Mouse (Mus musculus): ENCODE results near the gene Junb. TPM values are rescaled to one million over a fixed set of nuclear protein-coding genes. Genes with fewer than 3 reads are reported as not detected.

Junb gene
- total RNA-seq, 4 experiments from 2014 or later, result 5.9 to 9.6 (median 7.5) TPM

- peak; percentile 74 to 75 for DNase-seq (ENCODE audit: low spot score in 2 of 2)
These were observed 10.8 kb upstream of the Junb start for GRCm38 (mm10) chr8:84989311-84989731.

GRCm38 (mm10) chr8:84987903-84988302 is 9.4 kb upstream of the Junb start:
- DNase-seq (ENCODE audit: low spot score in 2 of 2), result no peak

DNA sequence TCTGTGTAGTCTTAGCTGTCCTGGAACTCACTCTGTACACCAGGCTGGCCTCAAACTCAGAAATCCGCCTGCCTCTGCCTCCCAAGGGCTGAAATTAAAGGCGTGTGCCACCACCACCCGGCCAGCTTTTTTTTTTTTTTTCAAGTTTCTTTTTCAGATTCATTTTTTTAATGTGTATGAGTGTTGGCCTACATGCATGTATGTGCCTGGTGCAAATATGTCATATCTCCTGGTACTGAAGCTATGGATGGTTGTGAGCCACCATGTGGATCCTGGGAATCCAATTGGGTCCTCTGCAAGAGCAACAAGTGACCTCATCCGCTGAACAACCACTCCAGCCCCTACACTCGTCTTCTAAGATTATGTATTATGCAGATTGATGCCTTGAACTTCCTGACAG is 8.9 kb upstream of the Junb start:
- no peak for DNase-seq (ENCODE audit: low spot score in 2 of 2)

DNA sequence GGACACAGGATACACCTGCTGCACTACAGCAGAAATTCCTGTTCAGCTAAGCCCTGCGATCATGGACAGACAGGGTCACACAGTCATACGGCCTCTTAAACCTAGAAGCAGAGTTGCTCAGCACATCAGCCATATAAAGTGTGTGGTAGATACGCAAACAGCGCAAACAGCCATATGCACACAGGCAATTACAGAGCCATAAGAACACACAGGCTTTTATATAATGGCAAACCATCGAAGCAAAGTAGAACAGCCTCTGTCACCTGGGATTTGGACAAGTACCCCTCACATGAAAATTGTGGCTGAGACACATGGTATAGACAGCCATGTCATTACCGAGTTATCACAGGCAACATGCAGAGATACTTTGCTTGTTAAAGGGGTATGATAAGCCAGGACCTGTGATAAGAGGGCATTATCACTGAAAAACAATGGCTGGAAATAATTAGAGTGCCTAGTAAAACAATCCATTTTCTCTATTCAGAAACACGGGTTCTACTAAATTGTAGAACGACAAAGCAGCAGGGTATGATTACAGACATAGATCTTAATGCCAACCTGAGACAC is 7.9 kb upstream of the Junb start:
- no peak for DNase-seq (ENCODE audit: low spot score in 2 of 2)

GRCm38 (mm10) chr8:84985684-84986378 is 7.3 kb upstream of the Junb start:
- peak; percentile 71 to 75 for DNase-seq (ENCODE audit: low spot score in 2 of 2)

- DNase-seq (ENCODE audit: low spot score in 2 of 2), result no peak
These were observed 6.6 kb upstream of the Junb start for GRCm38 (mm10) chr8:84985049-84985683.

- DNase-seq (ENCODE audit: low spot score in 2 of 2), result no peak
These were observed 6.0 kb upstream of the Junb start for GRCm38 (mm10) chr8:84984294-84985048.

GRCm38 (mm10) chr8:84982499-84983011 is 4.0 kb upstream of the Junb start:
- no peak for DNase-seq (ENCODE audit: low spot score in 2 of 2)

DNA sequence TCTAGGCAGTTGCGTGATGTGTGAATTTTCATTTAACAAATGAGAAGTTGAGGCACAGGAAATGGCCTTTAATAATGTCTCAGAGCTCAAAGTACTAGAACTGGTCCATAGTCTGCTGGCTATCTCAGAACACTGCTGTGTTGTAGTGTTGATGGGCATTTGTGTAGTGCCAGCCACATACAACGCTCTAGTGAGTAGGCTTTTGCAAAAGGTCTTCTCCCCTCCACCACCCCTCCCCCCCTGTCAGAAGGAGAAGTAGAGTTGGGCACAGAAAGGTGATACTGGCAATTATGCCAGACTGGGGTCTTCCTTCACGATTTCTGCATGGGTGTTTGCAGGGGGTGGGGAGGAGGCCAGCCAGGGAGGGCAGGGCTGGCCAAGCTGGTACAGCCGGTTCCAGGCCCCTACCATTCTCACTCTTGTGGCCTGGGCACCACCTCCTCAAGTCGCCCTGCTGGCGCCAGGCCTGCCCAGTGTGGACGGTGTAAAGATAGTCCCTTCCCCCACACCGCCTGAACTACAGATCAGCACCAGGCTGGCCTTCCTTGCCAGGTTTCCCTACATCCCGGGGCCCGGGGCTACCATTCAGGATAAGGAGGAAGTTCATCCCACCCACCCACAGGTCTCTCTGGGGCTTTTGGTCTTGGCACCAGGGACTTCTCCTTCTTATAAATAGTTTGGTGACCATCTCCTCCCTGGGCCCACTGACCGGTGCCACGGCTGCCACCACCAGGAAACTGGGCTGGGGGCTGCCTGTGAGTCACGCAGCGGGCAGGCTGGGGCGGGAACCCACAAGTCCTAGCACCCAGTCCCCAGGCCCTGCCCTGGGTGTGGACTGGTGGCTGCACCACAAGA is 3.4 kb upstream of the Junb start:
- no peak for DNase-seq (ENCODE audit: low spot score in 2 of 2)

DNA sequence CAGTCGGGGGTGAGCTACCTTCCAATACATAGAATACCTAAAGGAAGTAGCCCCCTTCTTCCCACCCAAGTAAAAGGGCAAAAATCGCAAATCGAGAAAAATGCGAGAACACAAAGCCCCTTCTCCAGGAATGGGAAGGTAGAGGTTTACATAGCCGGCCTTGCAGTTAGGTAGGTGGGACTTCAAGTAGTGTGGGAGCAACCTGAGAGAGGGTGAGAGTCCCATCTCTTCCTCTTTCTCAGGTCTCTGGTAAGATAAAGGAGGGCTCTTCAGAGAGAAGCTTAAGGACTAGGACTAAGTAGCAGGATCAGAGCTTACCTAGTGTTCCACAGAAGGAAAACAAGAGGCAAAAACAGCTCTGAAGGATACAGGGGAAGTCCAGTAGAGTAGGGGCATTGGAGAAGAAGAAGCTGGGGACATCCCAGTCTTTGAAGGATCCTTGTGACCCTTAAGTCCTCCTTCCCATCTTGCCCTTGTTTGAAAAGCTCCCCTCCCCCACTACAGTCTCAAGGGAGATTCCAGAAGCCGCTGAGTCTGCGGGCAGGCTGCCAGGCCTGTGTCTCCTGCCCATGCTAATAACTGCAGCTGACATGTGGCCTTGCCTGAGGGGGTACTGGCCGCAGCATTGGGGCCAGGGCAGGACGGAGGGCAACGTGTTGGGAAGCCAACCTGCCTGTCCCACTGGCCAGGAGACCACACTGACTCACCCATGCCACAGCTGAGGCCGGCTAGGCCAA is 2.3 kb upstream of the Junb start:
- peak in 1 of 2 experiments; percentile 70 for DNase-seq (ENCODE audit: low spot score in 2 of 2)

DNA sequence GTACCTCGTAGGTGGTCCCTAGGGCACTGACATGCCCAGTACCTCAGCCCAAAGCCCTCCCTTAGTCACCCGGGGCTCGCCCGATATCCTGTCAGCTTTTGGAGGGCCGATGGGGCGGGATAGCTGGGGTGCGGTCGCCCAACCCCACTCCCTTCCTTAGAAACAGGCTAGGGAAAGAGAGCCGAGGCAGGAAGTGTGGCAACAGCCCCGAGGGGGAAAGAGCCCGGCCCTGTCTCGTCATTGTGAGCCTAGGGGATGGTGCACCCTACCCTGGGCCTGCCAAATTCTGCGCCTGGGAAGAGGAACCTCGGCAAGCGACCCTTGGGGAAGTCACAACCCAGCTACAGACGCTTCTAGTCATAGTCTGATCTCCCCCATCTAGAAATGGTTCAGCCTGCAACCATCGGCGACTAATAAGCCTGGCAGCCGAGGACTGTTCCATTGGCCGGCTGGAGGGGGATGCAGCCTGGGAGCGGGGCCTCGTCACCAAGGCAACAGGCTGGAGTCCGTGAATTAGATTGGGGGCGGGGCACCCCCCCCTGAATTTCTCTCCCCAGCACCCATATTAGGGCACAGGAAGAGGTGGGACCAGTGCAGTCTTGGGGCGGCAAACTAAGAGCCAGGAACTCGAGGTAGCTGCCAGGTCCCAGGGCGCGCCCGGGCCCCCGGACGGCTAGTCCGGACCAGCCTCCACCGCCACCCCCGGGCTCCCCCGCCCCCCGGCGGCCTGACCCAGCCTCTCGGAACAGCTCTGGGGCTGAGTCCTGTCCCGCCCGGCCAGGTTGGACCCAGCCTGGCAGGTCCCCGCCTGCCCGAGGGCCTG is 1.3 kb upstream of the Junb start:
- DNase-seq (ENCODE audit: low spot score in 2 of 2), result peak; percentile 87 to 90

- DNase-seq (ENCODE audit: low spot score in 2 of 2), result peak in 1 of 2 experiments; percentile 53
These were observed 877 bp downstream of the Junb start for GRCm38 (mm10) chr8:84977435-84978247.

GRCm38 (mm10) chr8:84976763-84977434 is 1.6 kb downstream of the Junb start:
- DNase-seq (ENCODE audit: low spot score in 2 of 2), result no peak

DNA sequence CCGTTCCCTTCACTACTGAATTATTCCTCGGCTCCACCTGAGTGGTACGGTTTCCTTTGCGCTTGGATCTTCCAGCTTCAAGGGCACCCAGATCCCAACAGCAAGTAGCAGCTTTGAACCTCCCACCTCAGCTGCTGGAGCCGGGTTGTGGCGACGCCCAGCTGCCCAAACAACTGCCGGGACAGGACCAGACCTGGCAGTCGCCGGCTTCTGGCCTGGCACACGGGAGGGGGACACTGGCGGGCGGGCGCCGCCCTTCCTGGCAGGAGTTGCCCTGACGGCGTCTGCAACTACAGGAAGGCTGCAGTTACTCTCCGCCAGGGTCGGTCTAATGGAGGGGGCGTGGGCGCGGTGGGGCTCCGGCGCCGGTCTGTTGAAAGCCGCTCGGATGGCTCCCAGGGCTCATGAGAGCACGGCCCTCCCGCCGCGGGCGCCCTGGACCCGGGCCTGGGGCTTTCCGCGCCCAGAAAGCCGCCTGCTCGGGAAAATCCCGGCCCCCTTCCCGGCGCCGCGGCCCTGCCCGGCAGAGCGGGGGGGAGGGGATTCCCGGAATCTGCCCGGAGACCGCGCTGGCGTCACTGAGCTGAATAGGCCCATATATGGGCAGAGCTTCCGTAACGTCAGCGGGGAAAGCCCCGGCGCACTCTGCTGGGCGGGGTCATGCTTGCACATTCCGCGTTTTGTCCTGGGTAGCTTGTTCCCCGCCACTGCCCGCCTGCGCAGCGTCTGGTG is 2.3 kb downstream of the Junb start:
- DNase-seq (ENCODE audit: low spot score in 2 of 2), result peak; percentile 93 to 94

DNA sequence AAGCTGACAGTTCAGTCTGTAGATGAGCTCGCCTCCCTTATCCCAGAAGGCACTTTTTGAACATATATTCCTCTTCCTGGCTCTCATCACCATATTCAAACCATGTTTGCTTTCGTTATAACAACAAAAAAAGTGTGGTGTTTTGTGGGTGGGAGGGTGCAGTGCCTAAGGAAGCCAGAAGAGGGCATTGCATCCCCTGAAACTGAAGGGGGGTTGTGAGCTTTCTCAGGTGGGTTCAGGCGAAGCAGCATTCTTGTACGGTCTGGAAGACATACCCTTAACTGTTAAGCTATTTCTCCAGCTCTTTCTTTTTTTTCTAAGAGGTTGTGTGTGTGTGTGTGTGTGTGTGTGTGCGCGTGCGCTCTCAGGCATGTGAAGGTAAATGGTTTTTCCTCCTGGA is 3.1 kb downstream of the Junb start:
- peak in 1 of 2 experiments; percentile 44 for DNase-seq (ENCODE audit: low spot score in 2 of 2)

DNA sequence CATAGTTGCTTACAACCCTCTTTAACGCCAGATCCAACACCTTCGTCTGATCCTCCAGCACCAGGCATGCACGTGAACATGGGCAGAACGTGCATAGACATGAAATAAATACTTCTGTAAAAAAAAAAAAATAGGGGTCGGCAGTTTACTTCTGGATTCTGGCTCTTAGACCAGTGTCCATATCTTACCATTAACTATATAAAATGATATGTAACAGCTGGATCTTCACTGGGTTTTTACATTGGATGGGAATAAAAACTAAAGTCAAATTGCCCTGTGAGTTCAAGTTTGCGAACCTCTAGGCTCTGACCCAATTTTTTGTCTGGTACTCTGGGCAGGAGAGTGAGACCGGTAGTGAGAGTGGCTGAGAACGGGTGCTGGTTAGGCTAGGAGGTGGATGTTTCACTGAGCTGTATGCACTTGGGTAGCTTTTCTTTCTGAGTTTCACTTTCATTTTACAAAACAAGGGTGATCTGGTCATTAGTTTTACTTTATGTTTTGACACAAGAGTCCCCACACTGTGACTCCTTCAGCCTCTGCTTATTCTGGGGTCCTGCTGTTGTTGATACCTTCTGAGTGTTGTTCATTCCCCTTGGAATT is 3.9 kb downstream of the Junb start:
- DNase-seq (ENCODE audit: low spot score in 2 of 2), result no peak

Measured in gastrocnemius, adult 8-10 months (tissue).